Mouse (Mus musculus): ENCODE results near the gene Slc3a2. TPM values are rescaled to one million over a fixed set of nuclear protein-coding genes. Genes with fewer than 3 reads are reported as not detected.
A peak's percentile ranks its signal among the peaks of the same experiment; 100 is the strongest.

The Slc3a2 gene
- polyA plus RNA-seq, 1 experiment from 2014 or later, result 139 TPM

- Histone ChIP-seq H3K36me3 (peaks cover 37% of the 10 kb centered on the region), H3K9me3 (replicated peaks) (no peaks in the 10 kb centered on the region), H3K4me3 (peak overlapping the region; percentile 70), H3K27ac (replicated peaks) (peak overlapping the region; percentile 94), H3K4me1 (peaks cover 31% of the 10 kb centered on the region), H3K27me3 (ENCODE audit: low read depth, poor library complexity, severe bottlenecking) (no peaks in the 10 kb centered on the region)
- DNase-seq (ENCODE audit: low spot score), result peak; percentile 91
- WGBS, result under 1% methylated on average over 51 of the region's 51 CpGs
Measured at GRCm38 (mm10) chr19:8713306-8713996, 9.7 kb downstream of the Slc3a2 start.

DNA sequence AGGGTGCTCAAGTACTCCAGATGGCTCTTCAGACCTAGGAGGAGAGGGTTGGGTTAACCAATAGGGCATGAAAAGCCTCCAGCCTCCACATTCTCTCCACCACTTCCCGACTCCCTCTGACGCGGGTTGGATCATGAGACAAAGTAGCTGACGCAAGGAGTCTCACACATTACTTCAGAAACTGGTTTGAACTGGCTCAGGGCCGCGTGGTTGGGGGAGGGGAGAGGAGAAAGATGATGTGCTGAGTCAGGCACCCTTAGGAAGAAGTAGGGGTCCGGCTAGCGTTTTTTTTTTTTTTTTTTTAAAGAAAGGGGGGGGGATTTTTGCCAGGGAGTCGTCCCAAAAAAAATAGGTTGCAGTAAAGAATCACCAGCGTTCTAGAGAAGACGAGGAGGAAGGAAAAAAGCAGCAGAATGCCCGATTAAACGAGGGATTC, 10.3 kb downstream of the Slc3a2 start:
- Histone ChIP-seq H3K27ac (replicated peaks) (peak overlapping the region; percentile 94), H3K27me3 (ENCODE audit: low read depth, poor library complexity, severe bottlenecking) (no peaks in the 10 kb centered on the region), H3K9me3 (replicated peaks) (no peaks in the 10 kb centered on the region), H3K36me3 (peaks cover 43% of the 10 kb centered on the region), H3K4me1 (peaks cover 31% of the 10 kb centered on the region), H3K4me3 (peak overlapping the region; percentile 70)
- DNase-seq (ENCODE audit: low spot score), result peak; percentile 85
- under 1% methylated on average over 13 of the region's 13 CpGs for WGBS

GRCm38 (mm10) chr19:8711949-8712869, 11.0 kb downstream of the Slc3a2 start:
- no peaks in the 10 kb centered on the region for H3K9me3 ChIP-seq (replicated peaks)
- no peaks in the 10 kb centered on the region for H3K27me3 ChIP-seq (ENCODE audit: low read depth, poor library complexity, severe bottlenecking)
- WGBS, result 74% methylated on average over 10 of the region's 10 CpGs
- DNase-seq (ENCODE audit: low spot score), result no peak
- H3K27ac ChIP-seq (replicated peaks), result peak overlapping the region; percentile 94
- peaks cover 31% of the 10 kb centered on the region for H3K4me1 ChIP-seq
- H3K36me3 ChIP-seq, result peaks cover 50% of the 10 kb centered on the region
- H3K4me3 ChIP-seq, result peak overlapping the region; percentile 70

DNA sequence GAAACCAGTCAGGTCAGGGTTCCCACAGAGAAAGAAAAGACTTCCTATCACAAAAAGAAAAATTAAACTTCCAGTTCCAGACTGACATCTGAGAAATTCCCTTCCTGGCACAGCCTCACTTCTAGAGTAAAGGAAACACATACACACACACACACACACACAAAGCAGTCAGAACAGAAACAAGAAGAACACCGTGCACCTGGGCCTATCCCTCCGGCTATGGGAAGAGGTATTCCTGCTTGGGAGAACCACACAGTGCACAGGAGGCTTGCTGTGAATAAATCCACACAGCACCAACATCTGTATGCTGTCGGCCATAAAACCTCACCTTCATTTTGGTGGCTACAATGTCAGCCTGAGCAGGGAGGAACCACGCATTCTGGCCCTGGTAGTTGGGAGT, 11.7 kb downstream of the Slc3a2 start:
- H3K9me3 ChIP-seq (replicated peaks), result no peaks in the 10 kb centered on the region
- WGBS, result 91% methylated on average over 4 of the region's 4 CpGs
- H3K4me3 ChIP-seq, result peak overlapping the region; percentile 70
- H3K4me1 ChIP-seq, result peaks cover 31% of the 10 kb centered on the region
- peak overlapping the region; percentile 94; the same call in 1 of the 2 replicates for H3K27ac ChIP-seq (replicated peaks)
- no peaks in the 10 kb centered on the region for H3K27me3 ChIP-seq (ENCODE audit: low read depth, poor library complexity, severe bottlenecking)
- peaks cover 57% of the 10 kb centered on the region for H3K36me3 ChIP-seq
- DNase-seq (ENCODE audit: low spot score), result no peak

DNA sequence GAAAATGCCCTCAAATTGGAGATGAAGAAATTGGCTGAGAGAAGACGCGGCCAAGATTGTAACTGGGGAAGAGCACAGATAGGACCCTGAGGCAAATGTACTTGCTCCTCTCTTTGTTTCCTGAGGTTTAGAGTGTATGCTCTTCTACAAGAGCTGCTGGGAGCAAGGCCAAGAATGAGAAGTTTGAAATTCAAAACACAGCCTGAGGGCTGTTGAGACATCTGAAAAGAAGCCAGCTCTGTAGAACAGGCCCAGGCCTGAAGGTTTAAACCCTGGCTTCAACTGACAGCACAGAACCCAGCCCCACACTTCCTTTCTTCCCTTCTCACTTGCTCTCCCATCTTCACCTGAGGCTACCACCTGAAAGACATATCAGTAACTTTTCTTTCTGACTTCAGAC, 13.1 kb downstream of the Slc3a2 start:
- peaks cover 61% of the 10 kb centered on the region for H3K36me3 ChIP-seq
- no peak overlapping the region for H3K27ac ChIP-seq (replicated peaks)
- no peaks in the 10 kb centered on the region for H3K9me3 ChIP-seq (replicated peaks)
- H3K4me3 ChIP-seq, result no peak overlapping the region
- 93% methylated on average over 2 of the region's 2 CpGs for WGBS
- peaks cover 31% of the 10 kb centered on the region for H3K4me1 ChIP-seq
- no peaks in the 10 kb centered on the region for H3K27me3 ChIP-seq (ENCODE audit: low read depth, poor library complexity, severe bottlenecking)
- DNase-seq (ENCODE audit: low spot score), result no peak

GRCm38 (mm10) chr19:8708954-8709353, 14.2 kb downstream of the Slc3a2 start:
- DNase-seq (ENCODE audit: low spot score), result no peak
- H3K4me3 ChIP-seq, result no peak overlapping the region
- H3K27ac ChIP-seq (replicated peaks), result no peak overlapping the region
- 92% methylated on average over 8 of the region's 8 CpGs for WGBS
- H3K36me3 ChIP-seq, result peaks cover 61% of the 10 kb centered on the region
- no peaks in the 10 kb centered on the region for H3K9me3 ChIP-seq (replicated peaks)
- no peaks in the 10 kb centered on the region for H3K27me3 ChIP-seq (ENCODE audit: low read depth, poor library complexity, severe bottlenecking)
- peaks cover 26% of the 10 kb centered on the region for H3K4me1 ChIP-seq

- WGBS, result 97% methylated on average over 7 of the region's 7 CpGs
- H3K36me3 ChIP-seq, result peaks cover 59% of the 10 kb centered on the region
Measured at GRCm38 (mm10) chr19:8706930-8707329, 16.2 kb downstream of the Slc3a2 start.

GRCm38 (mm10) chr19:8706132-8706667, 17.0 kb downstream of the Slc3a2 start:
- H3K4me1 ChIP-seq, result peaks cover 16% of the 10 kb centered on the region; the same call in 1 of the 2 replicates
- no peaks in the 10 kb centered on the region for H3K9me3 ChIP-seq (replicated peaks)
- DNase-seq (ENCODE audit: low spot score), result no peak
- H3K4me3 ChIP-seq, result no peak overlapping the region
- 86% methylated on average over 7 of the region's 7 CpGs for WGBS
- H3K27ac ChIP-seq (replicated peaks), result no peak overlapping the region
- peaks cover 52% of the 10 kb centered on the region for H3K36me3 ChIP-seq
- no peaks in the 10 kb centered on the region for H3K27me3 ChIP-seq (ENCODE audit: low read depth, poor library complexity, severe bottlenecking)

More at GRCm38 (mm10) chr19:8706930-8707329, 16.2 kb downstream of the Slc3a2 start:
- Histone ChIP-seq H3K4me1 (peaks cover 23% of the 10 kb centered on the region), H3K27me3 (ENCODE audit: low read depth, poor library complexity, severe bottlenecking) (no peaks in the 10 kb centered on the region), H3K27ac (replicated peaks) (no peak overlapping the region), H3K4me3 (no peak overlapping the region), H3K9me3 (replicated peaks) (no peaks in the 10 kb centered on the region)
- DNase-seq (ENCODE audit: low spot score), result no peak

DNA sequence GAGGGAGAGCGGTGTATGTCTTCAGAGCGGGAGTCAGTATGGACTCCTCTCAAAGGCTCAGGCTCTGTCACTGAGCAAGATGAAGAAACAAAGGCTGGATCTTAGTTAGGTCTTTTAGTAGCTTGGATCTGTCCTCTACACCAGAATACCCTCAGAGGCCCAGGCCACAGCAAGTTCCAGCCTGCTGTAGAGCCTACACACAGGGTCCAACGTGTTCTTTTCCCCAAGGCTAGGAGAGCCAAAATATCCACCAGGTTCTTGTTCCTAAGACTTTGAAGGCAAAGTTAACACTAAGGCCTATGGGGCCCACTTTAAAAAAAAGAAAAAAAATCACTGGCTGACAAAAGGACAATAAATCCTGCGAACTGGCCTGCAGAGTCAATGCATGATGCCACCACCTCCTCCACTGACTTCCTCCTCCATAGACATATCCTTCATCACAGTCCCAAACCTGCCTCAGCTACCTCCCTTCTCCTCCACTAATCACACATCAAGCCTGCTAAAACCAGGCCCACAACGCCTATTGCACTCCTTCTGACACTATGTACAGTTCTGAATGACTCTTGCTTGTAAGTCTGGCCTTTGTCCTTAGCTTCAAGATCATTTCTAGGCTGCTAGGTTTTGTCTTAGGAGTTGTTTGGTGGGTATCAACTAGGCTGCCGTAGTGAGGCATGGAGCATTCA, 18.0 kb downstream of the Slc3a2 start:
- H3K4me3 ChIP-seq, result no peak overlapping the region
- H3K27me3 ChIP-seq (ENCODE audit: low read depth, poor library complexity, severe bottlenecking), result no peaks in the 10 kb centered on the region
- WGBS, result 77% methylated on average over 6 of the region's 6 CpGs
- H3K4me1 ChIP-seq, result peaks cover 9% of the 10 kb centered on the region; the same call in 1 of the 2 replicates
- no peaks in the 10 kb centered on the region for H3K9me3 ChIP-seq (replicated peaks)
- DNase-seq (ENCODE audit: low spot score), result no peak
- peaks cover 41% of the 10 kb centered on the region for H3K36me3 ChIP-seq
- no peak overlapping the region for H3K27ac ChIP-seq (replicated peaks)

GRCm38 (mm10) chr19:8703571-8703970, 19.6 kb downstream of the Slc3a2 start:
- Histone ChIP-seq H3K27me3 (ENCODE audit: low read depth, poor library complexity, severe bottlenecking) (no peaks in the 10 kb centered on the region), H3K36me3 (peaks cover 26% of the 10 kb centered on the region), H3K9me3 (replicated peaks) (no peaks in the 10 kb centered on the region), H3K4me1 (peaks cover 9% of the 10 kb centered on the region; the same call in 1 of the 2 replicates), H3K27ac (replicated peaks) (no peak overlapping the region), H3K4me3 (no peak overlapping the region)
- DNase-seq (ENCODE audit: low spot score), result no peak
- 42% methylated on average over 4 of the region's 4 CpGs for WGBS

GRCm38 (mm10) chr19:8702458-8702857, 20.7 kb downstream of the Slc3a2 start:
- no peak overlapping the region for H3K4me3 ChIP-seq
- no peak for DNase-seq (ENCODE audit: low spot score)
- H3K9me3 ChIP-seq (replicated peaks), result no peaks in the 10 kb centered on the region
- WGBS, result 78% methylated on average over 3 of the region's 3 CpGs
- H3K27me3 ChIP-seq (ENCODE audit: low read depth, poor library complexity, severe bottlenecking), result no peaks in the 10 kb centered on the region
- H3K27ac ChIP-seq (replicated peaks), result no peak overlapping the region
- peaks cover 14% of the 10 kb centered on the region for H3K36me3 ChIP-seq
- H3K4me1 ChIP-seq, result peaks cover 9% of the 10 kb centered on the region; the same call in 1 of the 2 replicates

- H3K27ac ChIP-seq (replicated peaks), result no peak overlapping the region
- H3K36me3 ChIP-seq, result no peaks in the 10 kb centered on the region
- peaks cover 18% of the 10 kb centered on the region; the same call in 1 of the 2 replicates for H3K4me1 ChIP-seq
- H3K27me3 ChIP-seq (ENCODE audit: low read depth, poor library complexity, severe bottlenecking), result no peaks in the 10 kb centered on the region
- no peak for DNase-seq (ENCODE audit: low spot score)
- no peak overlapping the region for H3K4me3 ChIP-seq
- no peaks in the 10 kb centered on the region for H3K9me3 ChIP-seq (replicated peaks)
- WGBS, result 82% methylated on average over 9 of the region's 9 CpGs
Measured at GRCm38 (mm10) chr19:8699652-8700051, 23.5 kb downstream of the Slc3a2 start.
